Mouse (Mus musculus): Measurements from ENCODE around the gene Gm49380.

- no peak for TF ChIP-seq CTCF (IDR thresholded peaks at IDR 0.05)
- no peak for TF ChIP-seq POLR2A (IDR thresholded peaks at IDR 0.05; ENCODE audit: insufficient read depth, low read depth, low read length)
Measured at GRCm38 (mm10) chr9:44029580-44030236, 83.6 kb downstream of the Gm49380 start.
